Mouse (Mus musculus) adrenal gland, postnatal 10 days (tissue): ENCODE data around the gene Mylk4. TPM values are rescaled to one million over a fixed set of nuclear protein-coding genes. Genes with fewer than 3 reads are reported as not detected.
A peak's percentile ranks its signal among the peaks of the same experiment; 100 is the strongest.

Experiments
- DNase-seq: peaks from one replicate; pipeline ENCODE4 v3.0.0; 2021; ENCODE audit warnings: mixed read lengths
- total RNA-seq, 2 experiments: library from RNA; stranded (reverse); gene quantifications; 2 replicates each; pipeline ENCODE4 v1.2.3; 2021

Mylk4 gene
- total RNA-seq, 2 experiments from 2014 or later, result 4.5 to 17.1 TPM

- no peak for DNase-seq
These were observed 77.0 kb downstream of the Mylk4 start for GRCm38 (mm10) chr13:32706651-32707288.

GRCm38 (mm10) chr13:32705315-32705714 is 78.4 kb downstream of the Mylk4 start:
- no peak for DNase-seq

GRCm38 (mm10) chr13:32704911-32705310 is 78.8 kb downstream of the Mylk4 start:
- DNase-seq, result no peak

GRCm38 (mm10) chr13:32701564-32701963 is 82.2 kb downstream of the Mylk4 start:
- DNase-seq, result no peak

- no peak for DNase-seq
These were observed 84.4 kb downstream of the Mylk4 start for GRCm38 (mm10) chr13:32699376-32699775.

GRCm38 (mm10) chr13:32698956-32699355 is 84.8 kb downstream of the Mylk4 start:
- no peak for DNase-seq

GRCm38 (mm10) chr13:32693886-32694455 is 89.8 kb downstream of the Mylk4 start:
- no peak for DNase-seq

GRCm38 (mm10) chr13:32692563-32692962 is 91.2 kb downstream of the Mylk4 start:
- no peak for DNase-seq

GRCm38 (mm10) chr13:32690279-32690678 is 93.5 kb downstream of the Mylk4 start:
- no peak for DNase-seq

GRCm38 (mm10) chr13:32680868-32681515 is 102.8 kb downstream of the Mylk4 start:
- peak; percentile 78 for DNase-seq

- DNase-seq, result no peak
These were observed 103.6 kb downstream of the Mylk4 start for GRCm38 (mm10) chr13:32680121-32680551.

GRCm38 (mm10) chr13:32678998-32679397 is 104.8 kb downstream of the Mylk4 start:
- DNase-seq, result no peak

GRCm38 (mm10) chr13:32670782-32671181 is 113.0 kb downstream of the Mylk4 start:
- no peak for DNase-seq

- DNase-seq, result peak; percentile 7
These were observed 115.5 kb downstream of the Mylk4 start for GRCm38 (mm10) chr13:32668296-32668695.

- no peak for DNase-seq
These were observed 116.4 kb downstream of the Mylk4 start for GRCm38 (mm10) chr13:32667386-32667785.

GRCm38 (mm10) chr13:32662041-32662440 is 121.7 kb downstream of the Mylk4 start:
- peak; percentile 32 for DNase-seq

GRCm38 (mm10) chr13:32660294-32660693 is 123.5 kb downstream of the Mylk4 start:
- DNase-seq, result no peak

- DNase-seq, result no peak
These were observed 124.5 kb downstream of the Mylk4 start for GRCm38 (mm10) chr13:32659271-32659670.

GRCm38 (mm10) chr13:32657583-32657982 is 126.2 kb downstream of the Mylk4 start:
- DNase-seq, result no peak
